Mouse (Mus musculus) testis, adult 2 months (tissue): ENCODE results near the gene Ntn4. TPM values are rescaled to one million over a fixed set of nuclear protein-coding genes. Genes with fewer than 3 reads are reported as not detected.
A peak's percentile ranks its signal among the peaks of the same experiment; 100 is the strongest.

Experiments
- H3K27ac ChIP-seq: fragments of 200-500 bp; 2 replicates; pipeline ENCODE4 v1.5.1; 2012; ENCODE audit warnings: low read depth, low read length; ENCODE audit not compliant: control insufficient read depth, insufficient read depth
- H3K27me3 ChIP-seq: fragments of 200-500 bp; 2 replicates; pipeline ENCODE4 v1.6.1; 2012; ENCODE audit warnings: mild to moderate bottlenecking, low read length, moderate library complexity; ENCODE audit not compliant: control insufficient read depth, insufficient read depth
- H3K36me3 ChIP-seq: fragments of 200-500 bp; 2 replicates; pipeline ENCODE4 v1.6.1; 2012; ENCODE audit warnings: mild to moderate bottlenecking, low read length; ENCODE audit not compliant: control insufficient read depth, insufficient read depth
- H3K4me1 ChIP-seq: fragments of 200-500 bp; 2 replicates; pipeline ENCODE4 v1.6.1; 2012; ENCODE audit warnings: low read length; ENCODE audit not compliant: control insufficient read depth, insufficient read depth
- H3K4me3 ChIP-seq: fragments of 200-500 bp; 2 replicates; pipeline ENCODE4 v1.5.1; 2012; ENCODE audit warnings: low read depth, mild to moderate bottlenecking, low read length, moderate library complexity, mixed read lengths; ENCODE audit not compliant: control insufficient read depth
- CTCF ChIP-seq: fragments of 200-500 bp; IDR thresholded peaks from 2 replicates; pipeline ENCODE4 v1.5.1; 2012; ENCODE audit warnings: low read depth, mild to moderate bottlenecking, inconsistent platforms, low read length, moderate library complexity; ENCODE audit not compliant: control insufficient read depth, insufficient read depth, insufficient replicate concordance
- POLR2A ChIP-seq: fragments of 200-500 bp; IDR thresholded peaks from 2 replicates; pipeline ENCODE4 v1.6.1; 2012; ENCODE audit warnings: low read depth, mild to moderate bottlenecking, inconsistent platforms, low read length, moderate library complexity; ENCODE audit not compliant: control insufficient read depth
- polyA plus RNA-seq: library from polyadenylated mRNA; depleted of rRNA; stranded (reverse); fragments of >200 nt; gene quantifications from 2 replicates; pipeline ENCODE4 v1.2.3, GENCODE M21; 2012

The Ntn4 gene
- polyA plus RNA-seq, 1 experiment = 3.2 TPM

DNA sequence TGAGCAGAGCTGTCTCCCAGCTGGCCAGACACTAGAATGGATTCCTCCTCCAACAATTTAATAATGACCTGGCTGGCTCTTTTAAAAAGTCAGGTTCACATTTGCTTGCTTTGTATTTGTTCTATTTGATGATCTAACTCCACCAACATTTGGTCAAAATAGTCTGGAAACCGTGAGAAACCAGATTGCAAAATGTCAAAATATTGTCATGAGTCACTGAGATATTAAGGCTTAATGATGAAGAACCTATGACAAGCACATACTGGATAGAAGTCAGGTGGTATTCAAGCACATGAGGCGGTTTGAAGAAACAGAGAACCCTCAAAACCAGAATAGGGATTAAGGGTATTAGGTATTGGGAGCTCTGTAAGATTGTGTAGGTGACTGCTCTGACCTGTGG lies 12.8 kb downstream of the Ntn4 start:
- Histone ChIP-seq H3K4me1 (no peaks in the 10 kb centered on the region), H3K27ac (no peak overlapping the region), H3K36me3 (no peaks in the 10 kb centered on the region), H3K4me3 (no peak overlapping the region), H3K27me3 (no peaks in the 10 kb centered on the region)
- TF ChIP-seq POLR2A (no peak), CTCF (no peak)

- Histone ChIP-seq H3K4me1 (no peaks in the 10 kb centered on the region), H3K27ac (no peak overlapping the region), H3K27me3 (no peaks in the 10 kb centered on the region), H3K36me3 (no peaks in the 10 kb centered on the region), H3K4me3 (no peak overlapping the region)
- TF ChIP-seq POLR2A = no peak
- TF ChIP-seq CTCF = no peak
Observed at GRCm38 (mm10) chr10:93655428-93655827, 14.9 kb downstream of the Ntn4 start.

- Histone ChIP-seq H3K4me1 (no peaks in the 10 kb centered on the region), H3K4me3 (no peak overlapping the region), H3K27ac (no peak overlapping the region), H3K27me3 (no peaks in the 10 kb centered on the region), H3K36me3 (no peaks in the 10 kb centered on the region)
- TF ChIP-seq POLR2A = no peak
- TF ChIP-seq CTCF = no peak
Observed at GRCm38 (mm10) chr10:93659792-93660191, 19.3 kb downstream of the Ntn4 start.

DNA sequence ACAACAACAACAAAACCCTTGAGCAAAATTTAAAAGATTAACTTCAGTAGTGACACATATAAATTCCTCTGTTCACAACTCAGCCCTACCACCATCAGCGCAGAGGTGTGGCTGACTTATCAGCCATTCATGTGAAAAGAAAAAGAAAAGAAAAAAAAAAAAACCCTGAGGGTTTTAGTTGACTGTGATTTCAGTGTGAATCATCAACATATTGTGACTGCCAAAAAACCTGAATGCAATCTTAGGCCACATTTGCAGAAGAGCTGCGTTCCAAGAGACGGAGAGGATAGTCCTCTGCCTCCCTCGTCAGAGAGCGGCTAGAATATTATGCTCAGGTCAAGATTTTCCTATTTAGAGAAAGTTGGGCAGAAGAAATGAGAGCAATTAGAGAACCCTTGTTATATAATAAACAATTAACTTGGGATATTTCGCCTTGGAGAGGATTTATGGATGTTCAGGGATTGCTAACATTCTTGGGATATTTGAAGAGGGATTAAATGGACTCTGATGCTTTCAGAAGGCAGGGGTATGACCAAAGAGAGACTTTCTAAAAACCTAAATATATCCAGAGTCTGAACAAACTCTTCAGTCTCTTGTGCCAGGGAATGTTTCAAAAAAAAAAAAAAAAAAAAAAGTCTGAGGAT lies 21.0 kb downstream of the Ntn4 start:
- H3K36me3 ChIP-seq = no peaks in the 10 kb centered on the region
- TF ChIP-seq POLR2A = no peak
- TF ChIP-seq CTCF = no peak
- H3K27ac ChIP-seq = peak overlapping the region; percentile 7; the same call in 1 of the 2 replicates
- H3K4me1 ChIP-seq = no peaks in the 10 kb centered on the region
- H3K27me3 ChIP-seq = no peaks in the 10 kb centered on the region
- no peak overlapping the region for H3K4me3 ChIP-seq

DNA sequence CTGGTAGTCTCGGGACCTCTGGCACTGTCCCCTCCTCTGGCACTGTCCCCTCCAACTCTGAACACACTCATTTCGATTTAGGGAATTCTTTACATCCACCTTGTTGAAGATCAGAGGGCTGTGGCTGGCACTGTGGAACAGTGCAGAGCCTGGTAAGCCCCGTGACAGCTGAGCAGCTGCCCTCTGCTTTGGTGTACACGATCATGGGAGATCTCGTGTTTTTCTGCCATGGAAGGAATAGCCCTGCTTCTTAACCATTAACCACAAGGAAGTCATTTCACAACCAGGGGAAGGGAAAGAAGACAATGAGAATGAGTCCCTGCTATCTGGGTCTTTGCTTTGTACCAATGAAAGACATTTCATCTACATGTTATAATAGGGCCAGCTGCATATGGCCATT lies 21.5 kb downstream of the Ntn4 start:
- Histone ChIP-seq H3K27ac (peak overlapping the region; percentile 74), H3K4me1 (no peaks in the 10 kb centered on the region), H3K4me3 (no peak overlapping the region), H3K27me3 (no peaks in the 10 kb centered on the region), H3K36me3 (no peaks in the 10 kb centered on the region)
- TF ChIP-seq CTCF (no peak), POLR2A (no peak)

GRCm38 (mm10) chr10:93666222-93666621 lies 25.7 kb downstream of the Ntn4 start:
- Histone ChIP-seq H3K4me3 (no peak overlapping the region), H3K27ac (0 out of 2 replicates have a peak overlapping the region, but pooled peaks have one; percentile 23), H3K4me1 (no peaks in the 10 kb centered on the region), H3K27me3 (no peaks in the 10 kb centered on the region), H3K36me3 (no peaks in the 10 kb centered on the region)
- TF ChIP-seq POLR2A (no peak), CTCF (no peak)

DNA sequence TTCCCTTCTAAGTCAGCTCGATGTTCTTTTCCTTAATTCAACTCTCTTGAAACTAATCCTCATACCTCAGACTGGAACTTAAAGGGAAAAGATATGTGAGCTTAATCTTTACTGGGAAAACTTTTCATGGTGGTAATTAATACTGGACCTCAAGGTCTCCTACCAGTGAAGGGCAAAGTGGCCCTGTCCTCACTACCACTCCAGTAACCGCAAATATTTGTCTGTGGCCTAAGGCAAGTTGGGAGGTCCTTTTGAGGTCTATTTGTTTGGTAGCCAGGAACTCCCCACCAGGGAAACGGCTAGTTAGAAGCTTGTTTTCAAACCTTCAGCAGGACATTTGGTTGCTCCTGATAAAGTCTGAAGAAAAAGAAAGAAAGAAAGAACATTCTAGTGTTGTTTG lies 26.5 kb downstream of the Ntn4 start:
- Histone ChIP-seq H3K4me3 (no peak overlapping the region), H3K4me1 (0 out of 2 replicates have a peak, but pooled peaks cover 2% of the 10 kb centered on the region), H3K27ac (no peak overlapping the region), H3K27me3 (no peaks in the 10 kb centered on the region), H3K36me3 (no peaks in the 10 kb centered on the region)
- TF ChIP-seq POLR2A (no peak), CTCF (no peak)
